Mouse (Mus musculus) liver, embryonic 15.5 days (tissue): ENCODE results near the gene Abcg8. TPM values are rescaled to one million over a fixed set of nuclear protein-coding genes. Genes with fewer than 3 reads are reported as not detected.

Experiments used
- ATAC-seq: fragments of 200-750 bp; cut with Nextera tagmentation; 2 replicates; pipeline ENCODE4 v1.8.0; 2017; ENCODE audit warnings: moderate number of reproducible peaks, mild to moderate bottlenecking, moderate library complexity; ENCODE audit not compliant: insufficient read depth
- H3K27ac ChIP-seq: fragments of 300-500 bp; sonication (generic); replicated peaks from 2 replicates; pipeline ENCODE4 v1.5.1; 2015; ENCODE audit warnings: mild to moderate bottlenecking, inconsistent platforms
- H3K27me3 ChIP-seq: fragments of 300-500 bp; sonication (generic); 2 replicates; pipeline ENCODE4 v1.6.1; 2015; ENCODE audit warnings: mild to moderate bottlenecking, inconsistent platforms
- H3K36me3 ChIP-seq: fragments of 300-500 bp; sonication (generic); replicated peaks from 2 replicates; pipeline ENCODE4 v1.6.1; 2015; ENCODE audit warnings: moderate library complexity, mild to moderate bottlenecking, inconsistent platforms
- H3K4me1 ChIP-seq: fragments of 300-500 bp; sonication (generic); replicated peaks from 2 replicates; pipeline ENCODE4 v1.6.1; 2015; ENCODE audit warnings: inconsistent platforms
- H3K4me2 ChIP-seq: fragments of 300-500 bp; sonication (generic); 2 replicates; pipeline ENCODE4 v1.6.1; 2015; ENCODE audit warnings: moderate library complexity, mild to moderate bottlenecking, inconsistent platforms
- H3K4me3 ChIP-seq: fragments of 300-500 bp; sonication (generic); replicated peaks from 2 replicates; pipeline ENCODE4 v1.5.1; 2015; ENCODE audit warnings: mild to moderate bottlenecking, inconsistent platforms
- H3K9ac ChIP-seq: fragments of 300-500 bp; sonication (generic); 2 replicates; pipeline ENCODE4 v1.6.1; 2015; ENCODE audit warnings: moderate library complexity, mild to moderate bottlenecking, inconsistent platforms
- H3K9me3 ChIP-seq: fragments of 300-500 bp; sonication (generic); replicated peaks from 2 replicates; pipeline ENCODE4 v1.6.1; 2016; ENCODE audit warnings: inconsistent platforms
- WGBS: fragments of 180-500 bp; shearing (Covaris S2); methylation state at CpG from one replicate; pipeline ENCODE4 v1.1.7; 2015; ENCODE audit warnings: mixed read lengths; ENCODE audit not compliant: insufficient replicate concordance; 5-methylcytosine and 5-hydroxymethylcytosine counted together
- polyA plus RNA-seq: library from polyadenylated mRNA; unstranded; fragments of >200 nt; fragmentation: Nextera tagmentation; extraction: Ambion mirVana; gene quantifications from 2 replicates; pipeline ENCODE4 v1.2.1, GENCODE M21; 2015

The Abcg8 gene
- polyA plus RNA-seq, 1 experiment from 2014 or later, result 0.56 TPM

- H3K4me3 ChIP-seq, result no peak overlapping the region
- H3K36me3 ChIP-seq, result peaks cover 76% of the 10 kb centered on the region
- H3K27ac ChIP-seq, result no peak overlapping the region
- ATAC-seq, result no peak
- H3K4me2 ChIP-seq, result no peak overlapping the region
- no peaks in the 10 kb centered on the region for H3K9me3 ChIP-seq
- no peaks in the 10 kb centered on the region for H3K27me3 ChIP-seq
- no peak overlapping the region for H3K9ac ChIP-seq
- no peaks in the 10 kb centered on the region; the same call in 1 of the 2 replicates for H3K4me1 ChIP-seq
- 83% methylated on average over 7 of the region's 7 CpGs for WGBS
Measured at GRCm38 (mm10) chr17:84708818-84709217, 32.7 kb downstream of the Abcg8 start.

- H3K36me3 ChIP-seq, result peaks cover 71% of the 10 kb centered on the region
- H3K4me1 ChIP-seq, result peaks cover 2% of the 10 kb centered on the region; the same call in 1 of the 2 replicates
- ATAC-seq, result no peak
- no peak overlapping the region for H3K4me3 ChIP-seq
- no peak overlapping the region for H3K4me2 ChIP-seq
- 82% methylated on average over 17 of the region's 17 CpGs for WGBS
- H3K27me3 ChIP-seq, result no peaks in the 10 kb centered on the region
- no peak overlapping the region for H3K9ac ChIP-seq
- no peak overlapping the region for H3K27ac ChIP-seq
- no peaks in the 10 kb centered on the region for H3K9me3 ChIP-seq
Measured at GRCm38 (mm10) chr17:84709403-84709851, 33.3 kb downstream of the Abcg8 start.

GRCm38 (mm10) chr17:84713563-84714164, 37.6 kb downstream of the Abcg8 start:
- Histone ChIP-seq H3K27ac (no peak overlapping the region), H3K4me1 (peaks cover 8% of the 10 kb centered on the region; the same call in 1 of the 2 replicates), H3K4me3 (no peak overlapping the region), H3K4me2 (no peak overlapping the region), H3K27me3 (no peaks in the 10 kb centered on the region), H3K36me3 (peaks cover 55% of the 10 kb centered on the region), H3K9ac (no peak overlapping the region), H3K9me3 (no peaks in the 10 kb centered on the region)
- ATAC-seq, result no peak
- WGBS, result 84% methylated on average over 18 of the region's 18 CpGs

- Histone ChIP-seq H3K4me2 (no peak overlapping the region), H3K36me3 (peaks cover 45% of the 10 kb centered on the region), H3K4me3 (no peak overlapping the region), H3K4me1 (peaks cover 8% of the 10 kb centered on the region; the same call in 1 of the 2 replicates), H3K9ac (no peak overlapping the region), H3K27me3 (no peaks in the 10 kb centered on the region), H3K27ac (no peak overlapping the region), H3K9me3 (no peaks in the 10 kb centered on the region)
- ATAC-seq, result 0 out of 2 replicates have a peak, but pooled peaks have one; percentile 44
- 64% methylated on average over 4 of the region's 4 CpGs for WGBS
Measured at GRCm38 (mm10) chr17:84714930-84715329, 38.8 kb downstream of the Abcg8 start.

- Histone ChIP-seq H3K4me3 (no peak overlapping the region), H3K27ac (no peak overlapping the region), H3K27me3 (no peaks in the 10 kb centered on the region), H3K4me2 (no peak overlapping the region), H3K9me3 (no peaks in the 10 kb centered on the region), H3K9ac (no peak overlapping the region), H3K4me1 (peaks cover 8% of the 10 kb centered on the region; the same call in 1 of the 2 replicates), H3K36me3 (peaks cover 49% of the 10 kb centered on the region)
- ATAC-seq, result no peak
- 82% methylated on average over 16 of the region's 16 CpGs for WGBS
Measured at GRCm38 (mm10) chr17:84716252-84716872, 40.3 kb downstream of the Abcg8 start.

- Histone ChIP-seq H3K27me3 (no peaks in the 10 kb centered on the region), H3K9ac (no peak overlapping the region), H3K4me1 (peaks cover 8% of the 10 kb centered on the region; the same call in 1 of the 2 replicates), H3K9me3 (no peaks in the 10 kb centered on the region), H3K27ac (no peak overlapping the region), H3K4me3 (no peak overlapping the region), H3K36me3 (peaks cover 51% of the 10 kb centered on the region), H3K4me2 (no peak overlapping the region)
- 78% methylated on average over 5 of the region's 5 CpGs for WGBS
- no peak for ATAC-seq
Measured at GRCm38 (mm10) chr17:84717416-84717815, 41.3 kb downstream of the Abcg8 start.

GRCm38 (mm10) chr17:84719105-84719504, 43.0 kb downstream of the Abcg8 start:
- 63% methylated on average over 3 of the region's 3 CpGs for WGBS
- no peak for ATAC-seq
- Histone ChIP-seq H3K27me3 (no peaks in the 10 kb centered on the region), H3K4me3 (no peak overlapping the region), H3K27ac (no peak overlapping the region), H3K9ac (no peak overlapping the region), H3K36me3 (peaks cover 50% of the 10 kb centered on the region), H3K4me1 (peaks cover 8% of the 10 kb centered on the region; the same call in 1 of the 2 replicates), H3K9me3 (no peaks in the 10 kb centered on the region), H3K4me2 (no peak overlapping the region)

GRCm38 (mm10) chr17:84724028-84724427, 47.9 kb downstream of the Abcg8 start:
- Histone ChIP-seq H3K27me3 (no peaks in the 10 kb centered on the region), H3K4me3 (no peak overlapping the region), H3K4me2 (no peak overlapping the region), H3K9me3 (no peaks in the 10 kb centered on the region), H3K27ac (no peak overlapping the region), H3K4me1 (peaks cover 15% of the 10 kb centered on the region), H3K9ac (no peak overlapping the region), H3K36me3 (peaks cover 67% of the 10 kb centered on the region)
- WGBS, result 85% methylated on average over 9 of the region's 9 CpGs
- no peak for ATAC-seq

GRCm38 (mm10) chr17:84725163-84725562, 49.1 kb downstream of the Abcg8 start:
- Histone ChIP-seq H3K9me3 (no peaks in the 10 kb centered on the region), H3K4me3 (no peak overlapping the region), H3K36me3 (peaks cover 71% of the 10 kb centered on the region), H3K4me2 (no peak overlapping the region), H3K9ac (no peak overlapping the region), H3K27ac (no peak overlapping the region), H3K4me1 (peaks cover 25% of the 10 kb centered on the region), H3K27me3 (no peaks in the 10 kb centered on the region)
- no peak for ATAC-seq
- 93% methylated on average over 3 of the region's 3 CpGs for WGBS

GRCm38 (mm10) chr17:84728201-84728911, 52.3 kb downstream of the Abcg8 start:
- Histone ChIP-seq H3K27ac (peak overlapping the region; percentile 77), H3K9ac (peak overlapping the region; percentile 18; the same call in 1 of the 2 replicates), H3K4me2 (peak overlapping the region; percentile 59), H3K9me3 (no peaks in the 10 kb centered on the region), H3K36me3 (peaks cover 63% of the 10 kb centered on the region), H3K4me1 (peaks cover 39% of the 10 kb centered on the region), H3K27me3 (no peaks in the 10 kb centered on the region), H3K4me3 (0 out of 2 replicates have a peak overlapping the region, but pooled peaks have one; percentile 3)
- 21% methylated on average over 1 of the region's 1 CpGs for WGBS
- ATAC-seq, result peak; percentile 98

- Histone ChIP-seq H3K4me2 (peak overlapping the region; percentile 59), H3K9ac (peak overlapping the region; percentile 19; the same call in 1 of the 2 replicates), H3K36me3 (peaks cover 57% of the 10 kb centered on the region), H3K4me1 (peaks cover 39% of the 10 kb centered on the region), H3K4me3 (no peak overlapping the region), H3K9me3 (no peaks in the 10 kb centered on the region), H3K27me3 (no peaks in the 10 kb centered on the region), H3K27ac (peak overlapping the region; percentile 77)
- 30% methylated on average over 5 of the region's 5 CpGs for WGBS
- ATAC-seq, result peak; percentile 57
Measured at GRCm38 (mm10) chr17:84729140-84729539, 53.0 kb downstream of the Abcg8 start.
